Mouse (Mus musculus) testis, postnatal 10 days (tissue): ENCODE measurements at regions not wholly inside any gene's neighbourhood (a gene's known extent, or its start where the extent isn't known, plus 50 kb on each side); places are given as distances from the start of the nearest gene placed in this dataset.

Experiments used
- DNase-seq: peaks from one replicate; pipeline ENCODE4 v3.0.0; 2021; ENCODE audit warnings: low spot score

- no peak for DNase-seq
Measured at GRCm38 (mm10) chr13:59874137-59874931, 51.4 kb upstream of the Tut7 start.
